Mouse (Mus musculus): ENCODE data around the gene Prpf18. TPM values are rescaled to one million over a fixed set of nuclear protein-coding genes. Genes with fewer than 3 reads are reported as not detected.

The Prpf18 gene
- polyA plus RNA-seq, 1 experiment, result 1.7 TPM

DNA sequence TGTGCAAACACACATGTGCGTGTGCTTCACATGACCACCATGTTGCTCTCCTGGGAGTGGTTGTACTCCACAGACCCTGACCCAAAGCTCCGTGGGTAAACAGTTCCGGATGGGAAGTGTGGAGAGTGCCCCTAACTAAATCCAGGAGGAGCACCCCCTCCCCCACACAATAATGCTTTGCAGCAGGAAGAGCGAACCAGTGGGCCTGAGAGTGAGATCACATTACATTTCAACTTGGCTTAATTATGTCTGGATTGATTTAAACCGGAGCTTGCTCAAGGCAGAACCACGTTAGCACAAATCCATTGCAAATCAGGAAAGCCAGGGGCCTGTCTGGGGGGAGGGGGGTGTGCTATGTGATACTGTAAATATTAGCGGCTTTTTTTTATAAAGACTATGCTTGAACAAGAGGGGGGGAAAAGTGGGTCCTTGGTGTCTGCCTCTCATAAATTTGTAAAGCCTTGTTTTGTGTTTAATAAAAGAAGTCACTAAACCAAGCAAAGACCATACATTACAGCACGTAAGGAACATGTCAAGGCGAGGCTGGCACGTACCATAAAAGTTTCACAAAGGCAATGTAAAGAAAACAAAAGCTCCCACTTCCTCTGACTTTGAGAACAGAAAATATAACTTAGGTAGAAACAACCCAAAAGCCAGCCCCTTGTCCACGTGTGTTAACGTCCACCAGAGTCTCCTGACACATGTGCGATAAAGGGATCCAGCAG lies 64.1 kb downstream of the Prpf18 start:
- H3K9me3 ChIP-seq (ENCODE audit: control insufficient read depth, low read length), result no peaks in the 10 kb centered on the region
- peaks cover 12% of the 10 kb centered on the region for H3K4me1 ChIP-seq (ENCODE audit: control insufficient read depth)
- peaks cover 100% of the 10 kb centered on the region for H3K36me3 ChIP-seq (ENCODE audit: control insufficient read depth)
- TF ChIP-seq GATA1 (IDR thresholded peaks at IDR 0.05; ENCODE audit: low read length), result no peak
- no peak for TF ChIP-seq TAL1 (IDR thresholded peaks at IDR 0.05; ENCODE audit: low read length)
- H3K4me3 ChIP-seq (replicated peaks), result no peak overlapping the region
- H3K27me3 ChIP-seq (ENCODE audit: control insufficient read depth), result no peaks in the 10 kb centered on the region

- TF ChIP-seq GATA1 (IDR thresholded peaks at IDR 0.05; ENCODE audit: low read length) (no peak), TAL1 (IDR thresholded peaks at IDR 0.05; ENCODE audit: low read length) (no peak)
- peaks cover 20% of the 10 kb centered on the region for H3K4me1 ChIP-seq (ENCODE audit: control insufficient read depth)
- no peak overlapping the region for H3K4me3 ChIP-seq (replicated peaks)
- H3K27me3 ChIP-seq (ENCODE audit: control insufficient read depth), result no peaks in the 10 kb centered on the region
- H3K9me3 ChIP-seq (ENCODE audit: control insufficient read depth, low read length), result no peaks in the 10 kb centered on the region
- H3K36me3 ChIP-seq (ENCODE audit: control insufficient read depth), result peaks cover 100% of the 10 kb centered on the region
These were observed 65.7 kb downstream of the Prpf18 start for GRCm38 (mm10) chr2:4586245-4586644.

- TF ChIP-seq TAL1 (IDR thresholded peaks at IDR 0.05; ENCODE audit: low read length) (no peak), GATA1 (IDR thresholded peaks at IDR 0.05; ENCODE audit: low read length) (no peak)
- H3K4me1 ChIP-seq (ENCODE audit: control insufficient read depth), result peaks cover 29% of the 10 kb centered on the region
- no peak overlapping the region for H3K4me3 ChIP-seq (replicated peaks)
- no peaks in the 10 kb centered on the region for H3K9me3 ChIP-seq (ENCODE audit: control insufficient read depth, low read length)
- peaks cover 100% of the 10 kb centered on the region for H3K36me3 ChIP-seq (ENCODE audit: control insufficient read depth)
- H3K27me3 ChIP-seq (ENCODE audit: control insufficient read depth), result no peaks in the 10 kb centered on the region
These were observed 67.7 kb downstream of the Prpf18 start for GRCm38 (mm10) chr2:4584252-4584651.

GRCm38 (mm10) chr2:4582930-4583329 lies 69.0 kb downstream of the Prpf18 start:
- H3K27me3 ChIP-seq (ENCODE audit: control insufficient read depth), result no peaks in the 10 kb centered on the region
- H3K9me3 ChIP-seq (ENCODE audit: control insufficient read depth, low read length), result no peaks in the 10 kb centered on the region
- TF ChIP-seq GATA1 (IDR thresholded peaks at IDR 0.05; ENCODE audit: low read length), result no peak
- TF ChIP-seq TAL1 (IDR thresholded peaks at IDR 0.05; ENCODE audit: low read length), result no peak
- peaks cover 27% of the 10 kb centered on the region for H3K4me1 ChIP-seq (ENCODE audit: control insufficient read depth)
- peaks cover 100% of the 10 kb centered on the region for H3K36me3 ChIP-seq (ENCODE audit: control insufficient read depth)
- H3K4me3 ChIP-seq (replicated peaks), result no peak overlapping the region

- TF ChIP-seq GATA1 (IDR thresholded peaks at IDR 0.05; ENCODE audit: low read length), result no peak
- no peak for TF ChIP-seq TAL1 (IDR thresholded peaks at IDR 0.05; ENCODE audit: low read length)
- Histone ChIP-seq H3K9me3 (ENCODE audit: control insufficient read depth, low read length) (no peaks in the 10 kb centered on the region), H3K36me3 (ENCODE audit: control insufficient read depth) (peaks cover 100% of the 10 kb centered on the region), H3K4me3 (replicated peaks) (no peak overlapping the region), H3K4me1 (ENCODE audit: control insufficient read depth) (peaks cover 28% of the 10 kb centered on the region), H3K27me3 (ENCODE audit: control insufficient read depth) (no peaks in the 10 kb centered on the region)
These were observed 71.2 kb downstream of the Prpf18 start for GRCm38 (mm10) chr2:4580666-4581065.

DNA sequence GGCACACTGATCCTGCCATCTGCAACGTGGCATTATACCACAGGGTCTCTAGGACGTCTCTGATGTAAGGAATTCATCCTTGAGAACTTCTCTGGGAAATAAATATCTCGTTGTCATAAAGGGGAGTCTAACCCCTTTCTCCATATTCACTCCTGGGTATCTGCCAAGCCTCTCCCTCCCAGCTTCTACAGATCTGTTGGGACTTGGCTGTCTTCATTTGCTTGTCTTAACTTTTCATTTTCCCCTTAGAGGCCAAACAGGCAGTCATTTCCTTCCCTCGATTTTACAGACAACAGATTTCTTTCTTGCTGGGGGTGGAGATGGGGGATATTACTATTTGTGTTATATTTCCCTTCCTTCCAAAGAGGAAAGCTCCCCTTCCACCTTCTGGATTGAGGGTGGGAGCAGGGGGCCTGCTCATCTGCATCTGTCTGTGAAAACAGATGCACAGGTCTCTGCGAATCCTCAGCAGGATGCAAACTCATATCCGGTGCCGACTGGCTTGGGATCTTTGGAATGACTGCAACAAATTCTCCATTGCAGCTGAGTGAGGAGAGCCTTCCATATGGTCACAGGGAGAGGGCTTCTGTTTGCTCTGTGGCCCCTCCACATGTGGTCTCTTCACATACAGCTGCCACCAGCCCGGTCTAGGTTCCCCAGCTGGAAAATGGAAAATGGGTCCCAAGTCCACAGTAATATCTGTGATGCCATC lies 72.4 kb downstream of the Prpf18 start:
- Histone ChIP-seq H3K4me3 (replicated peaks) (no peak overlapping the region), H3K9me3 (ENCODE audit: control insufficient read depth, low read length) (no peaks in the 10 kb centered on the region), H3K27me3 (ENCODE audit: control insufficient read depth) (no peaks in the 10 kb centered on the region), H3K36me3 (ENCODE audit: control insufficient read depth) (peaks cover 100% of the 10 kb centered on the region), H3K4me1 (ENCODE audit: control insufficient read depth) (peaks cover 40% of the 10 kb centered on the region)
- TF ChIP-seq TAL1 (IDR thresholded peaks at IDR 0.05; ENCODE audit: low read length) (no peak), GATA1 (IDR thresholded peaks at IDR 0.05; ENCODE audit: low read length) (no peak)

- peaks cover 49% of the 10 kb centered on the region for H3K4me1 ChIP-seq (ENCODE audit: control insufficient read depth)
- no peak for TF ChIP-seq TAL1 (IDR thresholded peaks at IDR 0.05; ENCODE audit: low read length)
- no peak for TF ChIP-seq GATA1 (IDR thresholded peaks at IDR 0.05; ENCODE audit: low read length)
- peaks cover 100% of the 10 kb centered on the region for H3K36me3 ChIP-seq (ENCODE audit: control insufficient read depth)
- no peak overlapping the region for H3K4me3 ChIP-seq (replicated peaks)
- H3K9me3 ChIP-seq (ENCODE audit: control insufficient read depth, low read length), result no peaks in the 10 kb centered on the region
- H3K27me3 ChIP-seq (ENCODE audit: control insufficient read depth), result no peaks in the 10 kb centered on the region
These were observed 73.6 kb downstream of the Prpf18 start for GRCm38 (mm10) chr2:4578291-4578690.

DNA sequence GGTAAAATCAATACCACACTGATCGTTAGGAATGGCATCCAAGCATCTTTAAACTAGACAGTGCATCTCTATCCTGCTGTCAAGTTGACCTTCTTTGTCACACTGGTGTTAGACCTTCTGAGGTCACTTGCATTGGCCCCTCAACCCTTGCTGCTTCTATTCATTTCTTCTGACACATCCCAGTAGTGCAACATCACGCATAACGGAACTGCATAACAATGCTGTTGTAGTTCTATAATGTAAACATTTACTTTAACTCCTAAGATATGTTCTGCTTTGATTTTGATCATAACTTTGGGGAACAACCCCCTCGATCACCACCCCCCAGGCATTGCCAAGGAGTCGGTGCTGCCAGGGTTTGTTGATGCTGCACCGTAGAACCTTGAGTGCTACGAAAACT lies 75.9 kb downstream of the Prpf18 start:
- Histone ChIP-seq H3K4me3 (replicated peaks) (no peak overlapping the region), H3K4me1 (ENCODE audit: control insufficient read depth) (peaks cover 60% of the 10 kb centered on the region), H3K9me3 (ENCODE audit: control insufficient read depth, low read length) (no peaks in the 10 kb centered on the region), H3K27me3 (ENCODE audit: control insufficient read depth) (no peaks in the 10 kb centered on the region), H3K36me3 (ENCODE audit: control insufficient read depth) (peaks cover 100% of the 10 kb centered on the region)
- TF ChIP-seq GATA1 (IDR thresholded peaks at IDR 0.05; ENCODE audit: low read length) (no peak), TAL1 (IDR thresholded peaks at IDR 0.05; ENCODE audit: low read length) (no peak)

- Histone ChIP-seq H3K27me3 (ENCODE audit: control insufficient read depth) (no peaks in the 10 kb centered on the region), H3K4me3 (replicated peaks) (no peak overlapping the region), H3K9me3 (ENCODE audit: control insufficient read depth, low read length) (no peaks in the 10 kb centered on the region), H3K36me3 (ENCODE audit: control insufficient read depth) (peaks cover 100% of the 10 kb centered on the region), H3K4me1 (ENCODE audit: control insufficient read depth) (peaks cover 65% of the 10 kb centered on the region)
- TF ChIP-seq TAL1 (IDR thresholded peaks at IDR 0.05; ENCODE audit: low read length) (no peak), GATA1 (IDR thresholded peaks at IDR 0.05; ENCODE audit: low read length) (no peak)
These were observed 76.8 kb downstream of the Prpf18 start for GRCm38 (mm10) chr2:4575163-4575562.
